Mouse (Mus musculus): ENCODE measurements around the gene Ccdc60. TPM values are rescaled to one million over a fixed set of nuclear protein-coding genes. Genes with fewer than 3 reads are reported as not detected.
"Not testable (repeated sequence)": the region's sequence is repeated elsewhere in the genome, so short reads cannot be mapped to it uniquely, and the experiment has no call there.

Ccdc60 gene
- polyA plus RNA-seq, 1 experiment from 2014 or later, result 2.5 TPM

DNA sequence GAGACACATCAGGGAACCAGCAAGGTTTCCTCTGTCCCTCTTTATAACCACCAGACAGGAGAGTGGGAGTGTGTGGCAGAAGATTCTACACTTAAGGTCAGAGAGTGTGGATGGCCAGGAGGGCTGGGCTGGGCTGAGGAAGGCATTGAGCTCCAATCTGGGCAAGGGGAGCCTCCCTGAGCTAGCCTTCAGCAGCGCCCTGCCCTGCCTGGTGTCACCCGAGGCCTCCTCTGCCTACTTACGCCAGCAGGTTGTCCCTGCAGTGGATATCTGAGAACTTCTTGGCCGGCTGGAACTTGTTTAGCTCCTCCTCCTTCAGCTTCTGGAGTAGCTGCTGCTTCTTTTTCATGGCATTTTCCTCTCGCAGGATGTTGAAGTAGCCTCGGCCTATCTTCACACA lies 99.0 kb downstream of the Ccdc60 start:
- no peak for ATAC-seq (ENCODE audit: low read depth)
- no peak overlapping the region for H3K4me3 ChIP-seq (ENCODE audit: low read length)
- no peaks in the 10 kb centered on the region for H3K27me3 ChIP-seq (ENCODE audit: control insufficient read depth, insufficient read depth, low read depth, low read length)
- H3K4me2 ChIP-seq (ENCODE audit: low read depth, low read length), result no peak overlapping the region
- WGBS, result 15% methylated on average over 6 of the region's 6 CpGs
- H3K4me1 ChIP-seq (replicated peaks; ENCODE audit: control insufficient read depth, insufficient read depth, low read length), result no peaks in the 10 kb centered on the region
- H3K27ac ChIP-seq (ENCODE audit: low read length), result no peak overlapping the region
- H3K9me3 ChIP-seq (ENCODE audit: control insufficient read depth, low read length), result no peaks in the 10 kb centered on the region
- H3K9ac ChIP-seq (ENCODE audit: low read length), result no peak overlapping the region
- H3K36me3 ChIP-seq (ENCODE audit: control insufficient read depth, insufficient read depth, low read length), result no peaks in the 10 kb centered on the region

DNA sequence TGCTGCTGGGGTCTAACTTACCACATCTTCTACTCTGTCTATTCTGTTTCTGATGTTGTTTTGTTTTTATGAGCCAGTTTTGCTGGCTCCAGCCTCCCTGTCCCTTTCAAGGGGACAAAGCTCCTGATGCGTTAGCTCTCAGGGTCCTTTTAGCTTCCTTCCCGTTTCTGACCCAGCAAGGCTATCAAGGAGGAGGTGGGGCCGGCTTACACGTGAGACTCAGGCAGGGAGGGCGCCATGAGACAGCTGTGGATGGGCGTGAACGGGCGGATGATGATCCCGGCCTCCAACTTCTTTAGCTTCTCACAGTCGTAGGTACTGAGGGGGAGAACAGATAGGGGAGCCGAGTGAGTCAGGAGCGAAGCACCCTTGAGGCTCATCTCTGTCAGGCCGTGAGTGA lies 108.2 kb downstream of the Ccdc60 start:
- H3K4me1 ChIP-seq (replicated peaks; ENCODE audit: control insufficient read depth, insufficient read depth, low read length), result no peaks in the 10 kb centered on the region
- no peak overlapping the region for H3K9ac ChIP-seq (ENCODE audit: low read length)
- no peak for ATAC-seq (ENCODE audit: low read depth)
- H3K27ac ChIP-seq (ENCODE audit: low read length), result no peak overlapping the region
- H3K36me3 ChIP-seq (ENCODE audit: control insufficient read depth, insufficient read depth, low read length), result no peaks in the 10 kb centered on the region
- no peak overlapping the region for H3K4me2 ChIP-seq (ENCODE audit: low read depth, low read length)
- H3K4me3 ChIP-seq (ENCODE audit: low read length), result no peak overlapping the region
- no peaks in the 10 kb centered on the region for H3K9me3 ChIP-seq (ENCODE audit: control insufficient read depth, low read length)
- 11% methylated on average over 13 of the region's 13 CpGs for WGBS
- no peaks in the 10 kb centered on the region for H3K27me3 ChIP-seq (ENCODE audit: control insufficient read depth, insufficient read depth, low read depth, low read length)

DNA sequence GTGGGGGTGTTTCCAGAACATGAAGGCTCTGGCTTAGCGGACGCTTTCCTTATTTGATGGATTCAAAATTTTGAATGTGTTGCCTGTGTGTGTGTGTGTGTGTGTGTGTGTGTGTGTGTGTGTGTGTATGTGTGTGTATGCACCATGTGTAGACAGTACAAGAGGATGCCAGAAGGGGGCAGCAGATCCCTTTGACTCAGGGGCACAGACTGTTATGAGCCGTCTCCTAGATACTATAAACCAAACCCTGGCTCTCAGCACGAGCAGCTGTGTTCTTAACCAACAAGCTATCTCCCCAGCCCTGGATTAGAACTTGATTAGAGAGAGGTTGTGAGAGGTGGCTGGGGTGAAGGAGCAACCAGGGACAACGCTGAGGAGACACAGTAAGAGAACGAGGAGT lies 117.1 kb downstream of the Ccdc60 start:
- Histone ChIP-seq H3K9me3 (ENCODE audit: control insufficient read depth, low read length) (no peaks in the 10 kb centered on the region), H3K4me2 (ENCODE audit: low read depth, low read length) (no peak overlapping the region), H3K36me3 (ENCODE audit: control insufficient read depth, insufficient read depth, low read length) (no peaks in the 10 kb centered on the region), H3K4me3 (ENCODE audit: low read length) (no peak overlapping the region), H3K4me1 (replicated peaks; ENCODE audit: control insufficient read depth, insufficient read depth, low read length) (no peaks in the 10 kb centered on the region), H3K9ac (ENCODE audit: low read length) (no peak overlapping the region), H3K27ac (ENCODE audit: low read length) (no peak overlapping the region), H3K27me3 (ENCODE audit: control insufficient read depth, insufficient read depth, low read depth, low read length) (no peaks in the 10 kb centered on the region)
- 88% methylated on average over 6 of the region's 6 CpGs for WGBS
- ATAC-seq (ENCODE audit: low read depth), result no peak

DNA sequence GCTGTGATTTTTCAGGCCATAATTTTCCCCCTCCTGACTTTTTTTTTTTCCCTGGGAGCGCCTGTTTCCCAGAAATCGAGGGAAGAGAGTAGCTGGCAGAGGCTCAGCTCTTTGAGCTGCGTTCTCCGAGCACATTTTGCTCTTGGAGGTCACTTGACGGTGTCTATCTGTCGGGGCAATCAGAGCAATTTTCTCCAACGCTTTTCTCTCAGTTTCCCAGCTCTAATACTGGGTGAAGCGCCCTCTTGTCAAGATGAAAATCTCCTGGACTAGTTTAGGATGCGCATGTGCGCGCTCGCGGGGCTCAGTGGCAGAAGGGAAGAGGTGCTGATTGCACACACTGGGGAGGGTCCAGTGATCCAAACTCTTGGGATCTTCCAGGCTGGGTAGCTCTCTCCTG lies 121.8 kb downstream of the Ccdc60 start:
- WGBS, result 70% methylated on average over 13 of the region's 13 CpGs
- H3K36me3 ChIP-seq (ENCODE audit: control insufficient read depth, insufficient read depth, low read length), result no peaks in the 10 kb centered on the region

GRCm38 (mm10) chr5:116165203-116165888 lies 123.4 kb downstream of the Ccdc60 start:
- ATAC-seq (ENCODE audit: low read depth), result no peak
- Histone ChIP-seq H3K9me3 (ENCODE audit: control insufficient read depth, low read length) (no peaks in the 10 kb centered on the region), H3K4me1 (replicated peaks; ENCODE audit: control insufficient read depth, insufficient read depth, low read length) (no peaks in the 10 kb centered on the region), H3K4me3 (ENCODE audit: low read length) (no peak overlapping the region), H3K36me3 (ENCODE audit: control insufficient read depth, insufficient read depth, low read length) (no peaks in the 10 kb centered on the region), H3K27me3 (ENCODE audit: control insufficient read depth, insufficient read depth, low read depth, low read length) (no peaks in the 10 kb centered on the region), H3K27ac (ENCODE audit: low read length) (no peak overlapping the region), H3K4me2 (ENCODE audit: low read depth, low read length) (no peak overlapping the region), H3K9ac (ENCODE audit: low read length) (no peak overlapping the region)
- WGBS, result 66% methylated on average over 11 of the region's 11 CpGs

More for the DNA sequence above, 121.8 kb downstream of the Ccdc60 start:
- Histone ChIP-seq H3K4me2 (ENCODE audit: low read depth, low read length) (no peak overlapping the region), H3K9me3 (ENCODE audit: control insufficient read depth, low read length) (no peaks in the 10 kb centered on the region), H3K27me3 (ENCODE audit: control insufficient read depth, insufficient read depth, low read depth, low read length) (no peaks in the 10 kb centered on the region), H3K4me1 (replicated peaks; ENCODE audit: control insufficient read depth, insufficient read depth, low read length) (no peaks in the 10 kb centered on the region), H3K27ac (ENCODE audit: low read length) (no peak overlapping the region), H3K9ac (ENCODE audit: low read length) (no peak overlapping the region), H3K4me3 (ENCODE audit: low read length) (no peak overlapping the region)
- no peak for ATAC-seq (ENCODE audit: low read depth)

DNA sequence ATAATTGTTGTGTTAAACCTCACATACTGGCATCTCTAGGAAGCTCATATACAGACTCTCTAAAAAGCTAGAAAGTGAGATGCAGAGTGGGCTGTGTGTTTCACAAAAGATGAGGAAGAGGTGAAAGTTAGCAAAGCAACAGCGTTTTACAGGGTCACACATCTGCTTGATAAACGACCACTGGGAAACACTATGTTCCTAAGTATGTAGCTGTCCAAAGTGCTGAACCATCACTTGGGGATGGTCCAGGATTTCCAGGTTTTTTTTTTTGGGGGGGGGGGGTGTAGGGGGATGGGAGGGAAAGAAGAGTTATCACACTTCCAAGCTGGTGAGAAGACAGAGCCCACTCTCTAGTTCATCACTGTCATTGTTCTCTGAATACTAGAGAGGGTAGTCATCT lies 134.0 kb downstream of the Ccdc60 start:
- Histone ChIP-seq H3K4me3 (ENCODE audit: low read length) (no peak overlapping the region), H3K9ac (ENCODE audit: low read length) (no peak overlapping the region), H3K4me2 (ENCODE audit: low read depth, low read length) (no peak overlapping the region), H3K4me1 (replicated peaks; ENCODE audit: control insufficient read depth, insufficient read depth, low read length) (no peaks in the 10 kb centered on the region), H3K27me3 (ENCODE audit: control insufficient read depth, insufficient read depth, low read depth, low read length) (no peaks in the 10 kb centered on the region), H3K36me3 (ENCODE audit: control insufficient read depth, insufficient read depth, low read length) (no peaks in the 10 kb centered on the region), H3K27ac (ENCODE audit: low read length) (no peak overlapping the region), H3K9me3 (ENCODE audit: control insufficient read depth, low read length) (no peaks in the 10 kb centered on the region)
- ATAC-seq (ENCODE audit: low read depth), result no peak
- WGBS, result 14% methylated on average over 2 of the region's 2 CpGs

DNA sequence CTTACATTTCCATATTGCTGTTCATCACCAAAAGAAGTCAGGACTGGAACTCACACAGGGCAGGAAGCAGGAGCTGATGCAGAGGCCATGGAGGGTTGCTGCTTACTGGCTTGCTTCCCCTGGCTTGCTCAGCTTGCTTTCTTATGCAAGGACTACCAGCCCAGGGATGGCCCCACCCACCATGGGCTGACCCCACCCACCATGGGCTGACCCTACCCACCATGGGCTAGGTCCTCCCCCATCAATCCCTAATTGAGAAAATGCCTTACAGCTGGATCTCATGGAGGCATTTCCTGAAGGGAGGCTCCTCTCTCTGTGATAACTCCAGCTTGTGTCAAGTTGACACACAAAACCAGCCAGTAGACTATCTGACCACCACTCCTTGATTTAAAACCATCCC lies 142.3 kb downstream of the Ccdc60 start:
- not testable (repeated sequence) for H3K4me2 ChIP-seq (ENCODE audit: low read depth, low read length); H3K4me3 ChIP-seq (ENCODE audit: low read length); H3K27ac ChIP-seq (ENCODE audit: low read length); H3K4me1 ChIP-seq (replicated peaks; ENCODE audit: control insufficient read depth, insufficient read depth, low read length); H3K9me3 ChIP-seq (ENCODE audit: control insufficient read depth, low read length); H3K36me3 ChIP-seq (ENCODE audit: control insufficient read depth, insufficient read depth, low read length); H3K9ac ChIP-seq (ENCODE audit: low read length); H3K27me3 ChIP-seq (ENCODE audit: control insufficient read depth, insufficient read depth, low read depth, low read length); ATAC-seq (ENCODE audit: low read depth)

DNA sequence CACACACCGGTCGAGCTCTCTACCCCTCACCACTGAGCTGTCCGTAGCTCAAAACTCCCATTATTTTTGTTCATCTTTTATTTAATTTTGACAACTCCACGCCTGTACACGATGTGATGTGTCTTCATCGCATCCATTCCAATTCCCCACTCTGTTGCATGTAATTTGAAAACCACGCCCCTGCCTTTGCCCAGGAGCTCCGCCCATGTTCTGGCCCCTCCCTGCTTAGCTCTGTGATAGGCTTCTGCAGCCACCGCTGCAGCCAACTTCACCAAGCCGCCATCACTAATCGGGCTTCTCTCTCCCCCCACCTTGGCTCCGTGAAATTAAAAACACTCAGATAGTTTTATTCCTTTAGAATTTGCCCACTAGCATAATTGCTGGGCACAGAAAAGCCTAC lies 144.1 kb downstream of the Ccdc60 start:
- Histone ChIP-seq H3K36me3 (ENCODE audit: control insufficient read depth, insufficient read depth, low read length) (no peaks in the 10 kb centered on the region), H3K4me1 (replicated peaks; ENCODE audit: control insufficient read depth, insufficient read depth, low read length) (no peaks in the 10 kb centered on the region), H3K9ac (ENCODE audit: low read length) (no peak overlapping the region), H3K4me3 (ENCODE audit: low read length) (no peak overlapping the region), H3K27ac (ENCODE audit: low read length) (no peak overlapping the region), H3K27me3 (ENCODE audit: control insufficient read depth, insufficient read depth, low read depth, low read length) (no peaks in the 10 kb centered on the region), H3K9me3 (ENCODE audit: control insufficient read depth, low read length) (no peaks in the 10 kb centered on the region), H3K4me2 (ENCODE audit: low read depth, low read length) (no peak overlapping the region)
- WGBS, result 52% methylated on average over 12 of the region's 12 CpGs
- no peak for ATAC-seq (ENCODE audit: low read depth)

DNA sequence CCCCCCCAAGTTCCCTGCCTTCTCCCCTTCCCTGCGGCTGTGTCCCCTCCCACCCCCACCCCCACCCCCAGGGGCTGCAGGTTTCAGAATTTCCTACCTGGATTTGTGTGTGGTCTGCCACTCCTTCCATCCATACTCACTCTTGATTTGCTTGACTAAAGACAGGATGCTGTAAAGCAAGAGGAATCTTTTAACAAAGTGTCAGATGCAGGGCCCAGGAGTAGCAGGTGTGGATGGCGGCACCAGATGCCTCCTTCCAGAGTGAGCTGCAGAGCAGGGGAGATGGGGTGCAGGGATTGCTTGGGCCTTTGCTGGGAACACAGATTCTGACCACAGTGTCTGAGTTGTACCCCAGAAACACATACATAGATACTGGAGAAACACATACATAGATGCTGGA lies 148.1 kb downstream of the Ccdc60 start:
- H3K9me3 ChIP-seq (ENCODE audit: control insufficient read depth, low read length), result no peaks in the 10 kb centered on the region
- H3K4me1 ChIP-seq (replicated peaks; ENCODE audit: control insufficient read depth, insufficient read depth, low read length), result no peaks in the 10 kb centered on the region
- H3K4me2 ChIP-seq (ENCODE audit: low read depth, low read length), result no peak overlapping the region
- 20% methylated on average over 1 of the region's 2 CpGs for WGBS
- H3K27ac ChIP-seq (ENCODE audit: low read length), result no peak overlapping the region
- no peaks in the 10 kb centered on the region for H3K36me3 ChIP-seq (ENCODE audit: control insufficient read depth, insufficient read depth, low read length)
- no peaks in the 10 kb centered on the region for H3K27me3 ChIP-seq (ENCODE audit: control insufficient read depth, insufficient read depth, low read depth, low read length)
- no peak for ATAC-seq (ENCODE audit: low read depth)
- no peak overlapping the region for H3K4me3 ChIP-seq (ENCODE audit: low read length)
- H3K9ac ChIP-seq (ENCODE audit: low read length), result no peak overlapping the region

DNA sequence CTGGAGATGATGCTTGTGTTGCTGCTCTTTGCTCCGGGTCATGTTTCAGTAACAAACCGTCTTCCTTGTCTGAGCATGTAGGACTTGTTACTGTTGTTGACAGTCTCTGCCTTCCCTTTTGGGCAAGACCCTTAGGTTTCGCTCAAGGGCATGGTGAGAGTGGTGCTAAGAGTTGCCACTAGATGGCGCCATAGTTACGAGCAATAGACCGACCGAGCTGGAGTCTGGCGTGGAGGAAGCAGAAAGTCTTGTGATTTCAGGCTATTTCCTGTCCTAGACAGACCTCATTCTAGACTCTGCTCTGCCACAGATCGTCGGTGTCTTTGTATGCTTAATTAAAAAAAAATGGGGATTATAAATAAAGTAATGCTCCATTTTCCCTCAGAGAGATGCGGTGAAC lies 165.4 kb downstream of the Ccdc60 start:
- Histone ChIP-seq H3K9ac (ENCODE audit: low read length) (no peak overlapping the region), H3K27ac (ENCODE audit: low read length) (no peak overlapping the region), H3K27me3 (ENCODE audit: control insufficient read depth, insufficient read depth, low read depth, low read length) (no peaks in the 10 kb centered on the region), H3K9me3 (ENCODE audit: control insufficient read depth, low read length) (no peaks in the 10 kb centered on the region), H3K36me3 (ENCODE audit: control insufficient read depth, insufficient read depth, low read length) (no peaks in the 10 kb centered on the region), H3K4me2 (ENCODE audit: low read depth, low read length) (no peak overlapping the region), H3K4me3 (ENCODE audit: low read length) (no peak overlapping the region), H3K4me1 (replicated peaks; ENCODE audit: control insufficient read depth, insufficient read depth, low read length) (no peaks in the 10 kb centered on the region)
- WGBS, result 8% methylated on average over 11 of the region's 11 CpGs
- peak; percentile 79 for ATAC-seq (ENCODE audit: low read depth)

Measured in lung, embryonic 16.5 days (tissue).